Mouse (Mus musculus): ENCODE data around the gene Senp1.

DNA sequence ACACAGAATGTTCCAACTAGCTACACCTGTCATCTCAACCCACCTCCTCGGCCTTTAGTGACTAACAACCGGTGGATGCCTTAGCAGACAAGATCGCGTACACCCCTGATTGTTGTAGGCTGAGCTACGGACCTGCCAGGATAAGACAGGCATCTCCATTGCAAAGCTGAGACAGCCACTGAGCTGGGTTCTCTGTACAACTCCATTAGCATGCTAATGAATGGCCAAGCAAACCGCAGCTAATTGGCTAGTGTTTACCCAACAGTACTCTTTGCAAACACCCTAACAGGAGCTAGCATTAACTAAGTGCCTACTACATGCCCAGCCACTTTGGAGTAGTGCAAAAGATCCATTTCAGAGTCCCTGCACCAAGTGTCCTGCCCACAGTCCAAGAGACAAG lies 80.7 kb downstream of the Senp1 start:
- TF ChIP-seq USF1 (IDR thresholded peaks at IDR 0.05; ENCODE audit: low read depth) (no peak), POLR2A (IDR thresholded peaks at IDR 0.05; ENCODE audit: insufficient read length, low read depth) (no peak), POLR2AphosphoS2 (IDR thresholded peaks at IDR 0.05; ENCODE audit: insufficient read length, low read depth) (no peak), MAX (IDR thresholded peaks at IDR 0.05; ENCODE audit: low read depth) (no peak), TCF12 (IDR thresholded peaks at IDR 0.05; ENCODE audit: insufficient read depth, poor library complexity, severe bottlenecking) (no peak), TCF3 (IDR thresholded peaks at IDR 0.05; ENCODE audit: insufficient read length, low read depth) (no peak), MYOD1 (IDR thresholded peaks at IDR 0.05; ENCODE audit: control insufficient read depth in 1 of 3, insufficient read length in 2 of 3, low read depth in 2 of 3) (no peak)

Data from myocyte (in vitro differentiated cells).